Mouse (Mus musculus) ovary, adult 18-20 months (tissue): ENCODE results near the gene Rerg.

Experiments used
- DNase-seq: peaks from one replicate; pipeline ENCODE4 v3.0.0; 2022; ENCODE audit warnings: low spot score, mixed read lengths

Gene Rerg

GRCm38 (mm10) chr6:137170226-137170625, at the start of gene Rerg:
Gene Rerg (minus strand): TSS chr6:137170497.
- no peak for DNase-seq

- no peak for DNase-seq
These were observed 47.7 kb upstream of the Rerg start for GRCm38 (mm10) chr6:137217841-137218463.

- no peak for DNase-seq
These were observed 41.1 kb upstream of the Rerg start for GRCm38 (mm10) chr6:137211441-137211840.

GRCm38 (mm10) chr6:137210991-137211390, 40.7 kb upstream of the Rerg start:
- no peak for DNase-seq

GRCm38 (mm10) chr6:137209992-137210391, 39.7 kb upstream of the Rerg start:
- DNase-seq: no peak

GRCm38 (mm10) chr6:137207126-137207525, 36.8 kb upstream of the Rerg start:
- DNase-seq: no peak

GRCm38 (mm10) chr6:137205662-137206400, 35.5 kb upstream of the Rerg start:
- no peak for DNase-seq

- DNase-seq: no peak
These were observed 32.4 kb upstream of the Rerg start for GRCm38 (mm10) chr6:137202661-137203060.

- no peak for DNase-seq
These were observed 31.3 kb upstream of the Rerg start for GRCm38 (mm10) chr6:137201578-137201977.

GRCm38 (mm10) chr6:137201166-137201565, 30.9 kb upstream of the Rerg start:
- DNase-seq: no peak

GRCm38 (mm10) chr6:137192063-137192462, 21.8 kb upstream of the Rerg start:
- no peak for DNase-seq

- no peak for DNase-seq
These were observed 20.7 kb upstream of the Rerg start for GRCm38 (mm10) chr6:137191026-137191425.

GRCm38 (mm10) chr6:137190577-137190976, 20.3 kb upstream of the Rerg start:
- no peak for DNase-seq

- no peak for DNase-seq
These were observed 18.2 kb upstream of the Rerg start for GRCm38 (mm10) chr6:137188375-137188926.

GRCm38 (mm10) chr6:137187426-137187825, 17.1 kb upstream of the Rerg start:
- no peak for DNase-seq

GRCm38 (mm10) chr6:137180636-137181035, 10.3 kb upstream of the Rerg start:
- DNase-seq: no peak

- no peak for DNase-seq
These were observed 9.8 kb upstream of the Rerg start for GRCm38 (mm10) chr6:137180115-137180514.

GRCm38 (mm10) chr6:137179026-137179425, 8.7 kb upstream of the Rerg start:
- no peak for DNase-seq

GRCm38 (mm10) chr6:137170646-137171045, 349 bp upstream of the Rerg start:
- no peak for DNase-seq

- peak; percentile 82 for DNase-seq
These were observed 927 bp downstream of the Rerg start for GRCm38 (mm10) chr6:137169171-137169968.

- no peak for DNase-seq
These were observed 3.5 kb downstream of the Rerg start for GRCm38 (mm10) chr6:137166843-137167242.

GRCm38 (mm10) chr6:137163571-137163970, 6.7 kb downstream of the Rerg start:
- no peak for DNase-seq

GRCm38 (mm10) chr6:137163061-137163460, 7.2 kb downstream of the Rerg start:
- no peak for DNase-seq
